Mouse (Mus musculus) ES-E14 (cell line): ENCODE data around the gene Poln. TPM values are rescaled to one million over a fixed set of nuclear protein-coding genes. Genes with fewer than 3 reads are reported as not detected.
A peak's percentile ranks its signal among the peaks of the same experiment; 100 is the strongest.

Experiments used
- DNase-seq: peaks from one replicate; pipeline ENCODE4 v3.0.0-alpha.2; 2013; ENCODE audit warnings: low read depth, low spot score
- H3K27ac ChIP-seq: 2 replicates; pipeline ENCODE4 v1.5.1; 2012; ENCODE audit warnings: low read depth, mild to moderate bottlenecking, low read length, moderate library complexity, mixed read lengths; ENCODE audit not compliant: poor library complexity, insufficient read depth, severe bottlenecking
- H3K36me3 ChIP-seq: 2 replicates; pipeline ENCODE4 v1.6.1; 2012; ENCODE audit warnings: mild to moderate bottlenecking, low read length, moderate library complexity, mixed read lengths; ENCODE audit not compliant: control insufficient read depth, poor library complexity, insufficient read depth, severe bottlenecking
- H3K4me1 ChIP-seq, 2 experiments: fragments of 150-350 bp in 1 of 2; sonication (generic) in 1 of 2; 2 replicates each; pipeline ENCODE4 v1.6.1; 2012; ENCODE audit warnings: low read length in 2 of 2, mild to moderate bottlenecking in 1 of 2, mixed read lengths in 1 of 2; ENCODE audit not compliant: control insufficient read depth in 2 of 2, insufficient read depth in 2 of 2, poor library complexity in 1 of 2
- H3K4me3 ChIP-seq, 2 experiments: fragments of 150-350 bp in 1 of 2; sonication (generic) in 1 of 2; 2 replicates each; pipeline ENCODE4 v1.5.1; 2012; ENCODE audit warnings: low read length in 2 of 2, low read depth in 1 of 2, mild to moderate bottlenecking in 1 of 2, mixed read lengths in 1 of 2; ENCODE audit not compliant: insufficient read depth in 1 of 2, poor library complexity in 1 of 2, severe bottlenecking in 1 of 2
- H3K9ac ChIP-seq: 2 replicates; pipeline ENCODE4 v1.6.1; 2012; ENCODE audit warnings: low read depth, mild to moderate bottlenecking, low read length, mixed read lengths; ENCODE audit not compliant: poor library complexity, insufficient read depth, severe bottlenecking
- H3K9me3 ChIP-seq: fragments of 150-350 bp; sonication (generic); 2 replicates; pipeline ENCODE4 v1.6.1; 2012; ENCODE audit warnings: low read depth, mild to moderate bottlenecking, low read length; ENCODE audit not compliant: control insufficient read depth, insufficient read depth
- CHD2 ChIP-seq: IDR thresholded peaks from 2 replicates; pipeline ENCODE4 v1.6.1; 2014; ENCODE audit warnings: mild to moderate bottlenecking, low read depth, low read length, inconsistent platforms
- HCFC1 ChIP-seq: IDR thresholded peaks from 2 replicates; pipeline ENCODE4 v1.6.1; 2012; ENCODE audit warnings: low read length, inconsistent platforms, borderline replicate concordance; ENCODE audit not compliant: insufficient read depth
- MAFK ChIP-seq: IDR thresholded peaks from 2 replicates; pipeline ENCODE4 v1.6.1; 2014; ENCODE audit warnings: mild to moderate bottlenecking, low read depth, low read length, inconsistent platforms; ENCODE audit not compliant: insufficient read depth
- ZC3H11A ChIP-seq: IDR thresholded peaks from 2 replicates; pipeline ENCODE4 v1.6.1; 2012; ENCODE audit warnings: low read depth, mild to moderate bottlenecking, inconsistent platforms, low read length, borderline replicate concordance
- ZNF384 ChIP-seq: IDR thresholded peaks from 2 replicates; pipeline ENCODE4 v1.6.1; 2012; ENCODE audit warnings: low read depth, low read length, inconsistent platforms
- in situ Hi-C, 2 experiments: fragments of 600-800 bp; cut with MboI; formaldehyde crosslinking; loops; one replicate each; pipeline ENCODE4 v1.15.1; 2025; ENCODE audit warnings: low sequenced_read_pairs in 2 of 2, inconsistent platforms in 1 of 2; ENCODE audit not compliant: unreplicated experiment in 2 of 2
- total RNA-seq: library from RNA; depleted of rRNA; stranded (reverse); fragments of 300-350 nt; gene quantifications from 2 replicates; pipeline ENCODE4 v1.2.3, GENCODE M21; 2012

Gene Poln
- total RNA-seq, 1 experiment: 0.18 TPM

- no peaks in the 10 kb centered on the region for H3K4me1 ChIP-seq
- DNase-seq: no peak
- no peaks in the 10 kb centered on the region for H3K9me3 ChIP-seq
- TF ChIP-seq ZNF384: no peak
- TF ChIP-seq MAFK: no peak
- TF ChIP-seq HCFC1: no peak
- TF ChIP-seq ZC3H11A: no peak
- no peak for TF ChIP-seq CHD2
- H3K36me3 ChIP-seq: no peaks in the 10 kb centered on the region
- no peak overlapping the region for H3K9ac ChIP-seq
- no peak overlapping the region for H3K27ac ChIP-seq
- in situ Hi-C loops: no loop called here
- H3K4me3 ChIP-seq: no peak overlapping the region
Observed at GRCm38 (mm10) chr5:34189521-34189920, 20.3 kb upstream of the Poln start.

- Histone ChIP-seq H3K9me3 (no peaks in the 10 kb centered on the region), H3K4me3 (no peak overlapping the region), H3K36me3 (no peaks in the 10 kb centered on the region), H3K9ac (no peak overlapping the region), H3K4me1 (no peaks in the 10 kb centered on the region), H3K27ac (no peak overlapping the region)
- TF ChIP-seq MAFK (no peak), HCFC1 (no peak), ZC3H11A (no peak), CHD2 (no peak), ZNF384 (no peak)
- in situ Hi-C loops: no loop called here
- DNase-seq: no peak
Observed at GRCm38 (mm10) chr5:34188856-34189255, 19.6 kb upstream of the Poln start.

GRCm38 (mm10) chr5:34187601-34188316, 18.5 kb upstream of the Poln start, which contains the start of gene Mxd4:
TSS of gene Mxd4 (minus strand) at chr5:34187720.
- in situ Hi-C loops: no loop called here
- H3K27ac ChIP-seq: no peak within 1 kb of the TSS
- H3K4me3 ChIP-seq: peak within 1 kb of the TSS; percentile 80 to 82
- H3K9me3 ChIP-seq: no peaks in the 10 kb centered on the region
- peak within 1 kb of the TSS; percentile 75 for H3K9ac ChIP-seq
- no peaks in the 10 kb centered on the region for H3K36me3 ChIP-seq
- H3K4me1 ChIP-seq: peaks cover 0 to 3% of the 10 kb centered on the region in 2 experiments; a peak in 1 of 4 replicates
- peak; percentile 98 for DNase-seq
- no peak for TF ChIP-seq ZC3H11A
- TF ChIP-seq CHD2: peak; percentile 75; the same call in 1 of the 2 replicates

- H3K4me1 ChIP-seq: peaks cover 0 to 3% of the 10 kb centered on the region in 2 experiments; a peak in 1 of 4 replicates
- in situ Hi-C loops: no loop called here
Observed at GRCm38 (mm10) chr5:34186961-34187391, 17.7 kb upstream of the Poln start.

More at GRCm38 (mm10) chr5:34186961-34187391, 17.7 kb upstream of the Poln start:
- DNase-seq: no peak
- H3K9me3 ChIP-seq: no peaks in the 10 kb centered on the region
- no peaks in the 10 kb centered on the region for H3K36me3 ChIP-seq
- peak overlapping the region; percentile 6 for H3K9ac ChIP-seq
- peak overlapping the region; percentile 69 to 82 for H3K4me3 ChIP-seq
- H3K27ac ChIP-seq: no peak overlapping the region
- TF ChIP-seq CHD2: no peak
- no peak for TF ChIP-seq ZNF384
- no peak for TF ChIP-seq MAFK
- TF ChIP-seq ZC3H11A: no peak
